Mouse (Mus musculus): ENCODE measurements around the gene Ckmt2. TPM values are rescaled to one million over a fixed set of nuclear protein-coding genes. Genes with fewer than 3 reads are reported as not detected.

The Ckmt2 gene
- polyA plus RNA-seq, 1 experiment from 2014 or later = 0.55 TPM

DNA sequence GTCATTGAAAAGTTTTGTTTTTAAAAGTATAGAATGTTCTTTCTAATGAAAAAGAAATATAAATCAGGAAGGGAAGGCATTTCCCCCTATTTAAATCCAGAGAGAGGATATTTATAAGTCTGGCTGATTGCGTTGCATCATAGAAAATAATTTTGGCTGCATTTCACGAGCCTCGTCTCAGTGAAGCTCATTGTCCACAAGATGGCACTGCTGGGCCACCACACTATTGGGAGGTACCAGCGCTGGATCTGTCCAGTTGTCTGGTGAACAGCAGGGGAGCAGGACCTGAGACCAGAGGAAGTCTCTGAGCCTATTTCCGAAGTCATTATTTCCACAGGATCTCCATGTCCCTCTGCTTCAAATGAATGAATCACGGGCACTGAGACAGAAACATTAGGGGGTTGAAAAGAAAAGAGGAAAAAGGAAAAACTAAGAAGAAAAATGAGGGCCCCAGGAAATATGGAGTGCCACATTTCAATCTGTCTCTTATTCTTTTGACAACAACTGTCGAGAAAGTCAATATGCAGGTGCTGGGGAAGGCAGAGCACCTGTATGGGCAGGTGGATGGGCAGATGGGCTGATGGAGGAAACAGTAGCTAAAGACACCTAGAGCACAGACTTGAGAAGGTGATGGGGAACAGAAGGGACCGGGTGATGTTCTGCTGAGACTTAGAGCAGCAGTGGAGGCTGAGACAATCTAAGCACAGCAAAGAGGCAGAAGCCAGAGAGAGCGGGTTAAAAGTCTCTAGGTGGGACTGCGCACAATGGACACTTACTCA, 31.7 kb upstream of the Ckmt2 start:
- H3K36me3 ChIP-seq (ENCODE audit: control insufficient read depth, insufficient read depth, low read length) = no peaks in the 10 kb centered on the region
- ATAC-seq (replicated peaks; ENCODE audit: low FRiP score, low TSS enrichment, low read depth) (peak; percentile 61; the same call in 1 of the 2 replicates), DNase-seq (ENCODE audit: low spot score) (peak; percentile 79)
- H3K27ac ChIP-seq (ENCODE audit: low read depth) = no peak overlapping the region
- no peaks in the 10 kb centered on the region for H3K9me3 ChIP-seq (ENCODE audit: control insufficient read depth, low read length)
- no peak overlapping the region for H3K9ac ChIP-seq (ENCODE audit: low read length)
- no peak overlapping the region for H3K4me2 ChIP-seq (ENCODE audit: low read length)
- H3K4me1 ChIP-seq (replicated peaks; ENCODE audit: control insufficient read depth, insufficient read depth, low read length) = no peaks in the 10 kb centered on the region
- WGBS = 42% methylated on average over 10 of the region's 10 CpGs
- no peaks in the 10 kb centered on the region for H3K27me3 ChIP-seq (replicated peaks; ENCODE audit: control insufficient read depth, insufficient read depth, low read length)
- no peak overlapping the region for H3K4me3 ChIP-seq (ENCODE audit: low read depth, low read length)

DNA sequence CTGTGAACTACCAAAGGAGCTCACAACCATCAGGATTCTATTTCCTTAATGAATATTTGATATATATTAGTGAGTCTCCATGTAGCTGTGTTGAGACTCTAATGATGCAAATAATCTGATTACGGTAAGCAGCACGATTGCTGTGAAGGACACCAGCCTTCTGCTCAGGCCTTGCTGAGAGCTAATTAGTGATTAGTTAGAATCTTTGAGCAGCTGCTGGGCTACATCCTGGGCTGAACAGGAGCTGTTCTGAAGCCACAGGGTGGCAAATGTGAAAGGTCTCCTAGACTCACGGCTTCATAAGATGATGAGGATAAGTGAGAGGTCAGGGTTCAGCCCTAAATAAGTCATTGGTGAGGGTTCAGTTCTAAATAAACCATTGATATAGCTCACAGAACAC, 29.7 kb upstream of the Ckmt2 start:
- no peak for DNase-seq (ENCODE audit: low spot score)
- no peaks in the 10 kb centered on the region for H3K4me1 ChIP-seq (replicated peaks; ENCODE audit: control insufficient read depth, insufficient read depth, low read length)
- no peaks in the 10 kb centered on the region for H3K27me3 ChIP-seq (replicated peaks; ENCODE audit: control insufficient read depth, insufficient read depth, low read length)
- H3K4me2 ChIP-seq (ENCODE audit: low read length) = no peak overlapping the region
- no peaks in the 10 kb centered on the region for H3K36me3 ChIP-seq (ENCODE audit: control insufficient read depth, insufficient read depth, low read length)
- no peak overlapping the region for H3K27ac ChIP-seq (ENCODE audit: low read depth)
- no peak for ATAC-seq (replicated peaks; ENCODE audit: low FRiP score, low TSS enrichment, low read depth)
- 65% methylated on average over 3 of the region's 3 CpGs for WGBS
- H3K9me3 ChIP-seq (ENCODE audit: control insufficient read depth, low read length) = no peaks in the 10 kb centered on the region
- H3K9ac ChIP-seq (ENCODE audit: low read length) = no peak overlapping the region
- H3K4me3 ChIP-seq (ENCODE audit: low read depth, low read length) = no peak overlapping the region

DNA sequence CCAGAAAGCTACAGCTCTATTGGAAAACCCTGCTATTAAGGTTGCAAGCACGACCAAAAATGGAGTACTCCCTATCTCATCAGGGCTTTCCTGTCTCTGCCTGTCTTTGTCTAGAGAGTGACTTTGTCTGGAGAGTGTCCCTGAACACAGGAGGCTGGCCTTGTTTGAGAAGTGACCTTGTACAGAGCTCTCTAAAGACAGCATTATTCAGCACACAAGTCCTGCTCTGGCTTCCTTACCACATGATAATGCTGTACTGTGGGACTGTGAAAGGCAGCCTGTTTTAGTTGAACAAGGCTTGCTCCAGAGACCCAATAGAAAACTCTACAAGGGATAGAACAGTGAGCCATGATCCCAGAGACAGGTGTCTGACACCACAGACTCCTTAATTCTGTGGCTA, 19.8 kb upstream of the Ckmt2 start:
- WGBS = 45% methylated on average over 1 of the region's 1 CpGs
- Histone ChIP-seq H3K27me3 (replicated peaks; ENCODE audit: control insufficient read depth, insufficient read depth, low read length) (no peaks in the 10 kb centered on the region), H3K9ac (ENCODE audit: low read length) (no peak overlapping the region), H3K9me3 (ENCODE audit: control insufficient read depth, low read length) (no peaks in the 10 kb centered on the region), H3K4me3 (ENCODE audit: low read depth, low read length) (no peak overlapping the region), H3K36me3 (ENCODE audit: control insufficient read depth, insufficient read depth, low read length) (no peaks in the 10 kb centered on the region), H3K4me2 (ENCODE audit: low read length) (no peak overlapping the region), H3K4me1 (replicated peaks; ENCODE audit: control insufficient read depth, insufficient read depth, low read length) (no peaks in the 10 kb centered on the region), H3K27ac (ENCODE audit: low read depth) (no peak overlapping the region)
- ATAC-seq (replicated peaks; ENCODE audit: low FRiP score, low TSS enrichment, low read depth) (no peak), DNase-seq (ENCODE audit: low spot score) (no peak)

DNA sequence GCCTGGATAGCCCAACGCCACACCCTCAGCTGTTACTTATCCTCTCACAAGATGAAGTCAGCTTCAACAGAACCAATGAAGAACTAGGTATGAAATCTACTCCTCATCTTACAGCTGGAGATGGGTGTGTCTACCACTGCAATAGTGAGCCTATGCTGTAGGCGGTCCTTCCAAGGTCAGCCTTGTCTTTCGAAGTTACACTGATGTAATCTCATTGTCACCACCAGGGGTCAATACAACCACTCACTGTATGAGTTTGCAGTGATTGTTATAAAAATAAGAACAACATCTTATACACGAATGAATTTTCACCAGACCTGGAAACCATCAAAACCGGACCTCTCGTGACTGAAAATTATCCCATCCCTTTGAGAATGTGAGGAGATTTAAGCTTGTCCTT, 16.4 kb upstream of the Ckmt2 start:
- DNase-seq (ENCODE audit: low spot score) (no peak), ATAC-seq (replicated peaks; ENCODE audit: low FRiP score, low TSS enrichment, low read depth) (no peak)
- no peak overlapping the region for H3K4me2 ChIP-seq (ENCODE audit: low read length)
- H3K4me3 ChIP-seq (ENCODE audit: low read depth, low read length) = no peak overlapping the region
- H3K27ac ChIP-seq (ENCODE audit: low read depth) = no peak overlapping the region
- H3K36me3 ChIP-seq (ENCODE audit: control insufficient read depth, insufficient read depth, low read length) = no peaks in the 10 kb centered on the region
- H3K27me3 ChIP-seq (replicated peaks; ENCODE audit: control insufficient read depth, insufficient read depth, low read length) = no peaks in the 10 kb centered on the region
- H3K9ac ChIP-seq (ENCODE audit: low read length) = no peak overlapping the region
- H3K4me1 ChIP-seq (replicated peaks; ENCODE audit: control insufficient read depth, insufficient read depth, low read length) = no peaks in the 10 kb centered on the region
- 61% methylated on average over 6 of the region's 6 CpGs for WGBS
- H3K9me3 ChIP-seq (ENCODE audit: control insufficient read depth, low read length) = no peaks in the 10 kb centered on the region

DNA sequence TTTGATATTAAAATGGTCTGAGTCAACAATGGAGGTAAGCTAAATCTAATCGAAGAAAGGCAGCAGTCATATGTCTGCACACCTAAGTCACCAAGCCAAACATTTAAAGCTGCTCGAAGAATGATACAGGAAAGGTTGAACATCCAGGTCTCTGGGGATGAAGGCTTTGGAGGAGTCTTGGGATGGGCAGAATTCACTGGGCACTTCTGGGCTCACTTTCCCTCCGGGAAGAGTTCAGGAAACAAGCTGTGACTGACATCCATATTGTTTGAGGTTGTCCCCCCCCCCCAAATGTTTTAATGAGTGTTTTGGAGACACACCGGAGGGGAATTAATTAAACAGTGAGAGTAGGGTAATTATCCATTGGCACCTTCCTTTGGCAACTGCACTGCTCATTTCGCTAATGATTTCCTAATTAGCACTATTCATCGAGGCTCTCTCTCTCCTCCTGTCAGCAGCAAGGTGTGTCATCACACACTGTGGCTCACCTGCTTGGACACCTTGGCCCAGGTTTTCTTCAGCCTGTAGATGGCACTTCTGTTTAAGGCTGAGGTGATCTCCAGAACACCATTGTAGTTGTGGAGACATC, 13.4 kb upstream of the Ckmt2 start:
- no peaks in the 10 kb centered on the region for H3K27me3 ChIP-seq (replicated peaks; ENCODE audit: control insufficient read depth, insufficient read depth, low read length)
- no peak overlapping the region for H3K27ac ChIP-seq (ENCODE audit: low read depth)
- no peaks in the 10 kb centered on the region for H3K36me3 ChIP-seq (ENCODE audit: control insufficient read depth, insufficient read depth, low read length)
- WGBS = 90% methylated on average over 6 of the region's 6 CpGs
- DNase-seq (ENCODE audit: low spot score) = no peak
- no peak overlapping the region for H3K4me2 ChIP-seq (ENCODE audit: low read length)
- ATAC-seq (replicated peaks; ENCODE audit: low FRiP score, low TSS enrichment, low read depth) = no peak
- H3K4me1 ChIP-seq (replicated peaks; ENCODE audit: control insufficient read depth, insufficient read depth, low read length) = no peaks in the 10 kb centered on the region
- H3K9me3 ChIP-seq (ENCODE audit: control insufficient read depth, low read length) = no peaks in the 10 kb centered on the region
- no peak overlapping the region for H3K4me3 ChIP-seq (ENCODE audit: low read depth, low read length)
- H3K9ac ChIP-seq (ENCODE audit: low read length) = no peak overlapping the region

DNA sequence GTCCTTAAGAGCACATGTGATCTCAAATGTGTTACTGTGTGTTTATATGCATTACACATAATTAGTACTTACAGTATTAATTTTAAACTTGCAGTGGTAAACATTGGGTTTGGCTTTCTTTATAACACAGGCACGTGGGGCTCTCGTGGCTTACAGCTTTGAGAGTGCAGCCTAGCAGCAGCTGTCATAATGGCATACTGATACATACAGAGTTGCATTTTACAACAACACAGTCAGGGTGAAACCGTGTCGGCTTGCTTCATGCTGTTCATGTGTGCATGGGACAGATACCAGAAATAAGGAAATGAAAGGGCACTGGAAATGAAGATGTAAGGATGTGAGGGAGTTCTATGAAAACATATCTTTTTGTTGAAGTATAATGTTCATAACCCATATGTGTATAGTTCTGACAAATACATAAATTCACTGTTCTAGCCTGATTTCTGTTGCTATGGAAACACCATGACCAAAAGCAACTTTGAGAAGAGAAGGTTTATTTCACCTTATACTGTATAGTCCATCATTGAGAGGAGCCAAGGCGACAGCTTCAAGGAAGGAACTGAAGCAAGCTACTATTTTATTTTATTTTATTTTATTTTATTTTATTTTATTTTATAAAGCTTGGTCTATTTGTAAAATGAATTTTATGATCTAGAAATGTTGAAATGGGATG, 8.2 kb upstream of the Ckmt2 start:
- Histone ChIP-seq H3K4me3 (ENCODE audit: low read depth, low read length) (no peak overlapping the region), H3K36me3 (ENCODE audit: control insufficient read depth, insufficient read depth, low read length) (no peaks in the 10 kb centered on the region), H3K9ac (ENCODE audit: low read length) (no peak overlapping the region), H3K4me2 (ENCODE audit: low read length) (no peak overlapping the region), H3K4me1 (replicated peaks; ENCODE audit: control insufficient read depth, insufficient read depth, low read length) (no peaks in the 10 kb centered on the region), H3K27ac (ENCODE audit: low read depth) (no peak overlapping the region), H3K9me3 (ENCODE audit: control insufficient read depth, low read length) (no peaks in the 10 kb centered on the region), H3K27me3 (replicated peaks; ENCODE audit: control insufficient read depth, insufficient read depth, low read length) (no peaks in the 10 kb centered on the region)
- no peak for ATAC-seq (replicated peaks; ENCODE audit: low FRiP score, low TSS enrichment, low read depth)
- WGBS = 77% methylated on average over 5 of the region's 5 CpGs
- DNase-seq (ENCODE audit: low spot score) = no peak

DNA sequence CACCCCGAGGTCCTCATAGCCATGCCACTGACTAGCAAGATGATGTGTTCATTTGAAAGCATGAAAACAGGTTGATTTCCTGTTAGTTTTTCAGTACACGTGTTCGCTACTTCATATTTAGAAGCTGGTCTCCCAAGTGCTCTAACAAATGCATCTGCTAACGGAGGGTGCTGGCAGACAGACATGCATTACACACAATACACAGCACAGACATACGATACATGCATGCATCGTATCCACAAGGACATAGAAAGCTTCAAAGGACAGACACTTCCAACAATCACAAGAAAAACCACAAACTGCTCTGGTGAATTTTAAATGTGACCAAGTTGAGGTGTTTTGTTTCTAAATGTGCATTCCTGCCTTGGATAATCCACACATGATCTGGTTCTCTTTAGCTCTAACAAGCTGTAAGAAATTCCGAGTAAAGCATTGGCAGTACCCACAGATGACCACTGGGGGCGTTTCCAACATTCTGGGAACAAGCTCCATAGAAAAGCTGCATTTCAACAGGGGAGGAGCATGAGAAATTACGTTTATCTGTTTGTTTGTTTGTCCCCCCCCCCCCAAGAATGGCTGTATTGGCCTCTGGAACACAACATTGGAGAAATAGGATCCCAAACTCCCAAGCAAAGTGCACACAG, 5.3 kb upstream of the Ckmt2 start:
- ATAC-seq (replicated peaks; ENCODE audit: low FRiP score, low TSS enrichment, low read depth) (no peak), DNase-seq (ENCODE audit: low spot score) (peak; percentile 72)
- Histone ChIP-seq H3K36me3 (ENCODE audit: control insufficient read depth, insufficient read depth, low read length) (no peaks in the 10 kb centered on the region), H3K4me3 (ENCODE audit: low read depth, low read length) (no peak overlapping the region), H3K27me3 (replicated peaks; ENCODE audit: control insufficient read depth, insufficient read depth, low read length) (no peaks in the 10 kb centered on the region), H3K9ac (ENCODE audit: low read length) (no peak overlapping the region), H3K4me1 (replicated peaks; ENCODE audit: control insufficient read depth, insufficient read depth, low read length) (no peaks in the 10 kb centered on the region), H3K9me3 (ENCODE audit: control insufficient read depth, low read length) (no peaks in the 10 kb centered on the region), H3K27ac (ENCODE audit: low read depth) (no peak overlapping the region), H3K4me2 (ENCODE audit: low read length) (no peak overlapping the region)
- 63% methylated on average over 9 of the region's 9 CpGs for WGBS

DNA sequence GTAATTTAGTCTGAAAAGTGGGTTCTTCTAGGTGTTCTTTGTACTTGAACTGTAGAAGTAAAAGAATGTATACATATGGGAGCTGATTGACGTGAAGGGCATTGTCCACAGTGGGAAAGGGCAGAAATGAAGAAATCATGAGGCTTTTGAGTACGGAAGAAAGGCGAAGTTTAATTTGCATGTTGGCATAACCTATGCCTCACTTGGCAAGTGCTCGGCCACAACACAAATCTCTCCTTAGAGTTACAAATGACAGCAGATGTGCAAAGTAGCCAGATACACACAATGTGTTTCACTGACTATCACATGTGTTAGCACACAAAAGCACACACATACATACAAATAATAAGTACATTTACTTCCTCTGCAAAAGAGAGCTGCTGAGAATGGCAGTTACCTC, 3.6 kb upstream of the Ckmt2 start:
- Histone ChIP-seq H3K27ac (ENCODE audit: low read depth) (no peak overlapping the region), H3K36me3 (ENCODE audit: control insufficient read depth, insufficient read depth, low read length) (no peaks in the 10 kb centered on the region), H3K27me3 (replicated peaks; ENCODE audit: control insufficient read depth, insufficient read depth, low read length) (no peaks in the 10 kb centered on the region), H3K4me2 (ENCODE audit: low read length) (no peak overlapping the region), H3K4me1 (replicated peaks; ENCODE audit: control insufficient read depth, insufficient read depth, low read length) (no peaks in the 10 kb centered on the region), H3K9me3 (ENCODE audit: control insufficient read depth, low read length) (no peaks in the 10 kb centered on the region), H3K9ac (ENCODE audit: low read length) (no peak overlapping the region), H3K4me3 (ENCODE audit: low read depth, low read length) (no peak overlapping the region)
- WGBS = 83% methylated on average over 4 of the region's 4 CpGs
- DNase-seq (ENCODE audit: low spot score) (no peak), ATAC-seq (replicated peaks; ENCODE audit: low FRiP score, low TSS enrichment, low read depth) (no peak)
